Mouse (Mus musculus): ENCODE measurements around the gene Camta1.

The Camta1 gene

DNA sequence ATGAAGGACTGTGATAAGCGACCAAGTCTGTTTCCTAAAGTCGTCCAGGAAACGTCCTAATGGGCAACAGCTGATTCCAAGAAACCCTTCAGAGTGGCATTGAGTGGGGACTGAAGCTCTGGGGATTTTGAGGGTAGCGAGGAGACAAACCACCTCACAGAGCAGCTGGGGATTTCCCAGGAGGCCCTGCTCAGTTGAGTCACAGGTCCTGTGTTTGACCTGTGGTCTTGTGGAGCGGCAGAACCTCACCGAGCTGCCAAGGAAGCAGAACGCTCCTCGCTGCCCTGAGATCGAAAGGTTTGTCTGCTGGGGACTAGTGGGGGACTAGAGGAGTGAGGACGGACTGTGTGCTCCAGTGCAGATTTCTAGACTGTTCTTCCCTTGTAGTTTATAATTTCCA is 933.9 kb downstream of the Camta1 start:
- DNase-seq (ENCODE audit: low read depth), result peak; percentile 92

DNA sequence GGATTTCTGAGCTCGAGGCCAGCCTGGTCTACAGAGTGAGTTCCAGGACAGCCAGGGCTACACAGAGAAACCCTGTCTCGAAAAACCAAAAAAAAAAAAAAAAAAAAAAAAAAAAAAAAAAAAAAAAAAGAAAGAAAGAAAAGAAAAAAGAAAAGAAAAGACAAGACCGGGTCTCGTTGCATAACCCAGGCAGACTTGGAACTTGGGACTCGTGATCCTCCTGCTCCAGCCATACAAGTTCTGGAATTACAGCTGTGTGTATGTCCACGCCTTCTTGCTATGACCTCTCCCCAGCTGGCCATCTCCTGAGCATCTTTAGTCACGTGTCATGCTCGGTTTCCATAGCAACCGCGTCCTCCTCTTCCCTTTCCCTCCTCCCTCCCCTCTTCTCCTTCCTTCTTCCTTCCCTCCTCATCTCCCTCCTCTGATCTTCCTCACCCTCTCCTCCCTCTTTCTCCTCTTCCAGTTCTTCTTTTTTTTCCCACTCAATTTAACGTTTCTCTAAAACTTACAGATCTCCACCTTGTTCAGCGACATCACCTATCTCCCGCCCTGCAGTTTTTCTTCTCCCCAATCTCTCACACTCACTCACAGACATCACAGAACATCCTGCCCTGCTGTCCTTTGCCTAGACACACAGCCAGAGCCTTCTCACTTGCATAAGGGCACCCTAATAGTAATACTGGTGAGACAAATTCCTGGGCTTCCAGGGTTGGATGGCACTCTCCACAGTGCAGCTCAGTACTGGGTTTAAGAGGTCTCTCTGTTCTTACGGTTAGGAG is 934.6 kb downstream of the Camta1 start:
- DNase-seq (ENCODE audit: low read depth), result peak; percentile 89

DNA sequence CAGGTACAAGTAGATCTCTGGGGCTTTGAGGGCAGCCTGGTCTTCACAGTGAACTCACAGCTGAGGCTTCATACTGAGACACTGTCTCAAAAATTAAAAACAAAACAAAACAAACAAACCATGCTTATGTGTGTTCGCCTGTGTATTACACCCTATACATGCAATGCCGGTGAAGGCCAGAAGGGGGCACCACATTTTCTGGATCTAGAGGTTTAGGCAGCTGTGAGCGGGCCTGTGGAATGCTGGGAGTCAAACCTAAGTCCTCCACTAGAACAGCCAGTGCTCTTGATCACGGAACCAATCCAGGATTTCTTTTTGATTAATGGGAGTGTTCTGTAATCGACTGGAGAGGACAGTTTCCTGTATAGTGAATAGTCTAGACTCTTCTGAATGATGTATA is 935.8 kb downstream of the Camta1 start:
- peak; percentile 88 for DNase-seq (ENCODE audit: low read depth)

DNA sequence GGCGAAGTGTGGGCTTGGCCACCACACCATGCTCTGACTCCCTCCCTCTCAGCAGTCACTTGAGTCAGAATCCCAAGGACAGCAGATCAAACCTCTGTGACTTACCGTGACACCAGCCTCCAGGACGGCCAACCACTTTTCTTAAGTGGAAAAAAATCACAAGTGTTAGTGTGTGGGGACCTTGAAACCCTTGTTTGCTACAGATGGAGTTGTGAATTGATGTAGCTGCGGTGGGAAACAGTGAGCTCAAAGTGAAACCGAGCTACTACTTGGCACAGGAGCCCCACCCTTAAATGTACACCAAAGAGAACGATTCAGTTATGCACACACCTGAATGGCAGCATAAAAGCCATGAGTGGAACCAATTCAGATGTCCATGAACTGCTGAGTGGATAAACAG is 936.7 kb downstream of the Camta1 start:
- peak; percentile 92 for DNase-seq (ENCODE audit: low read depth)

DNA sequence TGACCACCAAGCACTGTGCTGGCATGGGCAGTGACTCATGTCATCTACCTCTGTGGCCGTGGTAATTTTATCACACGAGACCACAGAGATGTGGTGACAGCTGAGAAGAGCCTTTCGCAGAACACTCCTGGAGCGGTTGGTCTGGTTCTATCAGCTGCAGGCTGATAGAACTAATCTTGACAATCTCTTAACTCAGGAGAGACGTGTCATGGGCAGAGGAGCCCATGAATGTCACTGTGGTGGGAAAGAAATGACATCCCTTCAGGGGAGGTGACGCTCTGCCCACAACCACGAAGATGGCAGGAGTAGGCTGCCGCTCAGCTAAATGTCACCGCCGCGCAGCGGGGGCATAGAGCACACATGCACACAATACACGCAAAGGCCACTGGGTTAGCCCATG is 937.4 kb downstream of the Camta1 start:
- peak; percentile 94 for DNase-seq (ENCODE audit: low read depth)

DNA sequence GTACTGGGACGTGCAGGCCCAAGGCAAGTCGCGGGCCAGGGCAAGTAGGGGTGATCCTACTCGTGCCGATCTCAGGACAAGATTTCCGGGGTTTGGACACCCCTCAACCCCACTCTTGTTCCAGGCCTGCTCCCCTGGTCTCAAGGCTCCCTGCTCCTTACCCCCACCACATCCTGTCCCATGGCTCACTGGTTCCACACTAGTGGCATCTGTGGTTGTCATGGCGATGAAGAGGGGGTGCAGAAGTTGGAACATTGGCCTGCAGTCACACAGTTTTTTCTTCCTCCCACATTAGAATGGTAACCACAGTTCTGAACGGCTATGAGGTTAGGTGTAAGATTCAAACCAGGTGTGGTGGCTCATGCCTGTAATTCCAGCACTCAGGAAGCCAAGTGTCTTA is 940.5 kb downstream of the Camta1 start:
- DNase-seq (ENCODE audit: low read depth), result peak; percentile 88

DNA sequence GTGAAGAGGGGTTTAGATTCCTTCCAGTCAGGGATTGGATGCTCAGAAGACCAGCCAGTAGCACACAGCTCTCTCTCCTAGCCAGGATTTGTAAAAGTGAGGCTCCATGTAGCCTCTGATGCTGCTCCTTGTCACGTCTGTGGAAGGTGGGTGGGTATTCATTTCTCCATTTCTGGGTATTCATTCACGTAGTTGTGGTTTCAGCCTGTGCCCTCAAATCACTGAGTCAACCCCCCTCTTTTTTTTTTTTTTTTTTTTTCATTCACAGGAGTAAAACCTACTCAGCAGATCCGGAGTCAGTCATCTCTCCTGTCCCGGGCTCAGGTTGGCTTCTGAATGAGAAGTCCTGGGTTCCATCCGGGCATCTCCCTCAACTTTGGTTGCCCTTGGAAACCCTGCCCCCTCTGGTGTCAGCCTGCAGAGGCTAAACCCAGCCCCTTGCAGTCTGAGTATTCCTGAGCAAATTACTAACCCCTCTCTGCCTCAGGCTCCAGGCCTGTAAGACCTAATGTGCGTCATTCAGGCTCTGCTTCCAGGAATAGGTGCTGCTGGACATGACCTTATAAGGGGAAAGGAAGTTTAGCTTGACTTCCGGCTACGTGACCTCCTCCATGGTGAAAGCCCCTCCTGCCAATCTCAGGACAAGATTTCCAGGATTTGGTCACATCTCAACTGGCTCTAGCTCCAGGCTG is 944.2 kb downstream of the Camta1 start:
- peak; percentile 90 for DNase-seq (ENCODE audit: low read depth)

DNA sequence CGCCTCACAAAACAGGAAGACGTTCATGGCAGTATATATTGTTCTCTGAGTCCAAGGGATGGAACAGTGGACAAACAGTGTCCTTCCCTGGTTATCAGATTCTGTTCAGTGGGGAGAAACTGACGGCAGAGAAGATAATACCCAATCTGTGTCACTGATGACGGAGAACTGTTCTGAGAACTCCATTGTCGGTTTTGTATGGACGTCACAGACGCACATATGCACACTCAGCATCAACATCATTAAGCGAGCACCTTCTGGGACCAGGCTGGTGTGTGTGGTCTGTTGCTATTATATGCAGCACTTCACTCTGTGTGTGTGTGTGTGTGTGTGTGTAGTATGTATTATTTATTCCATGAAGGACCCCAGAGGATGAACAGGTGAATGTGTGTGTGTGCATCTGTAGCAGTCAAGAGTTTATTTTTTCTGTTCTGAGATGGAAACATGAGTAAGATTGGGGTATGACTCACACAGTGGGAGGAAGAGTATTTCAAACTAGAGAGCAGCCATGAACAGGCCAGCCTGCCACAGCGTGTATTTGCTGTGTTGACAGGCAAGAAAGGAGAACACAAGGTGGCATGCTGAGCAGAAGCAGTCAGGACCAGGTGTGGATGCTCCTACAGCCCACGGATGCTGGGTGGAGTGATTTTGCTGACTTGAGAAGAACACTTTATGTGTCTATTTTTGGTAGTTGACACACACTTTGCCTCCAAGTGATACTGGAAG is 946.3 kb downstream of the Camta1 start:
- peak; percentile 95 for DNase-seq (ENCODE audit: low read depth)

DNA sequence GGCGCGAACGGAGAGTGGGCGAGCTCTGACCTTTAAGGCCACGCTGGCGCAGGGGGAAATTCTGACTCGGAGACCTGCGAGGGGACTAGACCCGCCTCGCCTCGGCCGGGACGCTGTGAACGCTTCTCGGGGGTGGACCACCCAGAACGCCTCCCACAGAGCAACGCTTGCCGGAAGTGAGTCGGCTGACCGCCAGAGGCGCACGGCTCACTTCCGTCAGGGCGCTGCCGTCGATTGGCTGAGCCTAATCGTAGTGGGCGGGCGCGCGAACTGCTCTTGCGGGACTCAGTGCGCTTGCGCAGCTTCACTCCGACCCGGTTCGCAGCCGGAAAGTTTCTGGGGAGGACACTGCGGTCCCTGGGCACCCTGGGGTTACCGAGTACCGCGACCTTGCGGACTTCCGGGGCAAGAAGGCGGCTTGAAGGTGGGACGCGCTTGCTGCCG is 947.4 kb downstream of the Camta1 start, which contains the start of the genes Park7 and Tnfrsf9:
TSS of gene Park7 (minus strand) at position 148 of the 444 bp plus-strand sequence.
TSS of gene Tnfrsf9 (plus strand) at position 273 of the 444 bp plus-strand sequence.
- DNase-seq (ENCODE audit: low read depth), result peak; percentile 98

DNA sequence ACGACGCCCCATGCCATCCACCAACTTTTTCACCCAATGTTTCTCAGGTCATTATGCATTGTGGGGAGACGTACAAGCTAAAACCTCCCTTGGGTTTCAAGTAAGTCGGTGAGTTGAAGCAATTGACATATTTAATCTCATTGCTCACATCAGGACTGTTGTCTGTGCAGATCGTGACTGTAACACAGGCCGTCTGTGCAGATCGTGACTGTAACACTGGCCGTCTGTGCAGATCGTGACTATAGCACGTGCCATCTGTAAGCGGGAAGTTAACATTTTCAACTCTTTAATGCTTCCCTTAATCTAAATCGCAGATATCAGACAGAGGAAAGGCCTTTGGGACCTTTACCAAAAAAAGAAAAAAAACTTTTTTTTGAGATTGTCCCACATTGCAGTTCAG is 947.9 kb downstream of the Camta1 start:
- peak; percentile 72 for DNase-seq (ENCODE audit: low read depth)

DNA sequence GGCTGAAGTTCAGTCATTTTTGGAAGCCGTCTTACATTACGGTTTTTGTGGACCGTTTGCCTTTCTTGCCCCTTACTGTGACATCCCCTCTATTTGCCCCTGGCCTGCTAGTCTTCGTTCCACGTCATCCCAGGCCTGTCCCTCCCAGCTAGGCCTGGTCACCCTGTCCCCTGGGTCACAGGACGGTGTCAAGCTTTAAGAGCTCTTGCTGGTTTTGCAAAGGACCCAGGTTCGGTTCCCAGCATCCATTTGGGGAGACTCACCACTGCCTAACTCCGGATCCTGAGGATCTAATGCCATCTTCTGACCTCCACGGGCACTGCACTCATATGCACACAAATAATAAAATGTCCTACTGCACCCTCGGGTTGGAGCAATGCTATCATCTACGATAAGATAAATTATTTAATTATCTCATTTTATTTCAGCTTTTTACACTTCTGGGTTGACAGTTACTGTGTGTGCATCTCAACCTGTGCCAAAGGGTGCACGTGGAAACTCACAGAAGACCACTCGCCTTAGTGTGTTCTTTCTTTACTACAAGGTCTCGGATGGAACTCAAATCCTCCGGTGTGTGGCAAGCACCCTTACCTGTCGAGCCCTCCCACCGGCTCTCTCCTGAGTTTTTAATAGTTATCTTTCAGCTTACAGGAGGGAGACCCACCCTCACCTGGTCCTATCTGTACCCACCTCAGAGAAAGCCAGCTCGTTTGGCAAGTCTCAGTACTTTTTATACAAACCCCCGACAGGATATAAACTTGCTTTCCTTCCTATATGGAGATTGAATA is 951.3 kb downstream of the Camta1 start:
- no peak for DNase-seq (ENCODE audit: low read depth)

DNA sequence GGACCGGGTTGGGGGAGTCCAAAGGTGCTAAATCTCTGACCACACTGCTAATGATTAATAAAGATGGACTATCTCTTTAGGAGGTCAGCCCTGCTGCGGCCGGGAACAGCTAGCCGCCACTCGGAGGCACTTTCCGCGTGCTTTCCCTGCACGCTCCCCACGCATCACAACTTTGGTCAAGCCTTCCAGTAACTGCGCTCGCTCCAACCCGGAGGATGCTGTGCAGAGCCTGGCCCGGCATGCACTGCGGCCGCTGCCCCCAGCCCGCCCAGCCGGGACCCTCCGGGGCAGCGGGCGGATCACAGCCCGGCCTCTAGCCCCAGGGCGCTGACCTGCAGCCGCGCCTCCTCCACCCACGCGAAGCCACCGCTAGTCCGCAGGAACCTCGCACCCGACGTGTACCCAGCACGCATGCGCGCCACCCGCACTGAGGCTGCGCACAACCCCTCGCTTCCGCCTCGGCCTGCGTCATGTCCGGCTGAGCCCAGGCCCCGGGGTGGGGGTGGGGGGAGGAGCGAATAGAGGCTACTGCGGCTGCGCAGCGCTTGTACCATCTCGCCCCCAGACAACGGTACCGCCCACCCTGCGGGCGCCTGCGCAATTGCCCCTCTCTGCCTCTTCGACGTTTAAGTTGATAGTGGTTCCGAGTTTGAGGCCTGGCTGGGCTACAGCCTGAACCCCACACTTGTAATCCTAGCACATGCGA is 952.1 kb downstream of the Camta1 start:
- peak; percentile 100 for DNase-seq (ENCODE audit: low read depth)

DNA sequence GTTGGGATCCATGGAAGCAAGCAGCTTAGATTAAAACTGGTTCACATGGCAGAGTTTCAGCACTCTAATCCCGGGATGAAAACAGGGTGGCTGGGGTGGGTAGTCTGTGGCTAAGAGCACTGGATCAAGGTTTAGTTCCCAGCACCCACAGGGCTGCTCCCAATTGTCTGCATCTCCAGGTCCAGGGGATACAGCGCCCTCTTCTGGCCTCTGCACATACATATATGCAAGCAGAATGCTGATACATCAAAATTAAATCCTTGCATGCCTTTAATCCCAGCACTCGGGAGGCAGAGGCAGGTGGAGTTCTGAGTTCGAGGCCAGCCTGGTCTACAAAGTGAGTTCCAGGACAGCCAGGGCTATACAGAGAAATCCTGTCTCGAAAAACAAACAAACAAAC is 953.2 kb downstream of the Camta1 start:
- peak; percentile 67 for DNase-seq (ENCODE audit: low read depth)

DNA sequence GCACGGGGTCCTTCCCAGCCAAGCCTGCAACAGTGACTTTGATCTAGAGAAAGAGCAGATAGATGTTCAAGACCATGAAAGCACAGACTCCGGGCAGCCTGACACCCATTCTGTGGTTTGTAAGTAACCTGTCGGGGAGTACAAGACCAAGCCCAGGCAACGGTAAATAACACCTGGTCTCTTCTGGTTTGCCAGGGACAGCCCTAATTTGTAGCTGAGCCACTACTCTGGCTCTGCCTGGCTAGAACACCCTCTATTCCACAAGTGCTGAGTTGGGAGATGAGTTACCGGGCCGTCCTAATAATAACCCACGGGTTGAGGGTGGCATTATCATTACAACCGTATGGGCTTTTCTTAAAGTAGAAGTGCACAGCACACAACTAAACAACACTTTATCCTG is 954.6 kb downstream of the Camta1 start:
- DNase-seq (ENCODE audit: low read depth), result no peak

DNA sequence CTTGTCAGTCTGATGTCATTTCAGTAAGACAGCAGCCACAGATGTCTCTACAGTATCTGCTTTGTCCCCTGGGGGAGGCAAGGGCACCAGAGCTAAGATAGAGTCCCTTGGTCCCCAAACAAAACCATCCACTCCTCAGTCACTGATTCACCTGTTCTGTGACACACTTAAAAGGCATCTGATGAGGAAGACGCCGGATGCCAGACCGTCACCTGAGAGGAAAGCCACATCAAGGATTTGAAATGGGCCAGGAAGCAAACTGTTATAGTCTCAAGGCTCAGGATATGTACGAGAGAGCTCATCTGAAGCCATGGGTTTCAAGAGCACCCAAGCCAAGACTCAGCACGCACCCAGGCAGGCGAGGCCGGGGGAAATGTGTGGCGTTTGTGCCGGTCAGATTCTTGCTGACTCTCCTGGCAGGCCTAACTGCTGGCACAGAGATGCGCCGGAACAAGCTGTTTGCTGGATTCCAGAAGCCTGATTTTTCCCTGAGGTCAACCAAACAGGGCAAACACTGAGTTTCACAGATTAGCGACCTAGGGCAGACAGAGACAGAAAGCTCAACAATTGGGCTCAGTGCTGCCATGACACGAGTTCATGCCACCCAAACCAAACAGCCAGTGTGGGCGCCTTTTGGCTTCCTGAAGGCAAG is 958.5 kb downstream of the Camta1 start:
- DNase-seq (ENCODE audit: low read depth), result no peak

DNA sequence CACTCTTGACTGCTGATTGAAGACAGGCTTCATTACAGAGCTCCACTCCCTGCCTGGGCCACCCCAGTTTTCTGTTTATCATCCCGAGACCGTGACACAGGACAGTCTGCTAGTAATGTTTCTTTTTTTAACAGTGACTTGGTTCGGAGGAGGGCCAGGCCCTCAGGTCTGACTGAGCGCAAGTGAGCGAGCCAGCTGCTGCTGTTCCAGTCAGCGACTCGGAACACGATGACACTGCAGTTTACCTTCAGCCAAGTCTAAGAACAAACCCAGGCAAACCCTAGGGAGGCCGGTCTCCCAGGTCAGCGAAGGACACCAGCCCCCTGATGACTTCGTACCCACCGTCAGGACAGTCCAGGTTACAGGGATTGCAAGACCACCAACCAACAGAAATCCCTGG is 959.6 kb downstream of the Camta1 start:
- DNase-seq (ENCODE audit: low read depth), result no peak

DNA sequence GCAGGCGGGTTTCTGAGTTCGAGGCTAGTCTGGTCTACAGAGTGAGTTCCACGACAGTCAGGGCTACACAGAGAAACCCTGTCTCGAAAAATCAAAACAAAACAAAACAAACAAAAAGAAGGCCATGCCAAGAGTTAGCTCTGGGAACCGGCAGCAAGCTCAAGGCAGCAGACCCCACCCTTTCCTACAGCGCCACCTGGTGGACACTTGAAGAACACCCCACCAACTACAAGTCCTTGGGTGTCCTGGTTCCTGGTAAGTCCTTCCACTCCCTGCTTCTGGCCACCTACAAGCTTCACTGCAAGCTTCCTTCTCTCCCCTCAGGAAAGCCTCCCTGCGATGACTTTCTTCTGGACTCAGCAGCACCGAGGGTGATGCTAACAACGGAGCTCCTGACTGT is 960.0 kb downstream of the Camta1 start:
- DNase-seq (ENCODE audit: low read depth), result peak; percentile 90

DNA sequence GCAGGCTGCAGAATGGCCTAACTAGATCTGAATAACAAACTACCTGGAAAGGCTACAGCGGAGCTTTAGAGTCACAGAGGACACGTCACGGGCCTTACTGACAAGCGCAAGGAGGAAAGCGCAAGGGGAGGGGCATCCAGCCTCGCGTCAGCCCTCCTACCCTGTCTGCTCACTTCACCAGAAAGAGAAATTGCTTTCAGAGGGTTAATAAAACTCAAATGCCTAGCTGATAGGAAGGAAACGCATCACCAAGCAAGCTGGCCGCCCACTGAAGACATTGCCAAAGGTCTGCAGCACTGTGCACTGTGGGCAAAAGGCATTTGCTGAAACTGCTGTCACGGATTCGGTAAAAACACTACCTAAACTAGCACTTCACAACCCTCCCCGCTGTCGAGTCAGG is 961.2 kb downstream of the Camta1 start:
- no peak for DNase-seq (ENCODE audit: low read depth)

DNA sequence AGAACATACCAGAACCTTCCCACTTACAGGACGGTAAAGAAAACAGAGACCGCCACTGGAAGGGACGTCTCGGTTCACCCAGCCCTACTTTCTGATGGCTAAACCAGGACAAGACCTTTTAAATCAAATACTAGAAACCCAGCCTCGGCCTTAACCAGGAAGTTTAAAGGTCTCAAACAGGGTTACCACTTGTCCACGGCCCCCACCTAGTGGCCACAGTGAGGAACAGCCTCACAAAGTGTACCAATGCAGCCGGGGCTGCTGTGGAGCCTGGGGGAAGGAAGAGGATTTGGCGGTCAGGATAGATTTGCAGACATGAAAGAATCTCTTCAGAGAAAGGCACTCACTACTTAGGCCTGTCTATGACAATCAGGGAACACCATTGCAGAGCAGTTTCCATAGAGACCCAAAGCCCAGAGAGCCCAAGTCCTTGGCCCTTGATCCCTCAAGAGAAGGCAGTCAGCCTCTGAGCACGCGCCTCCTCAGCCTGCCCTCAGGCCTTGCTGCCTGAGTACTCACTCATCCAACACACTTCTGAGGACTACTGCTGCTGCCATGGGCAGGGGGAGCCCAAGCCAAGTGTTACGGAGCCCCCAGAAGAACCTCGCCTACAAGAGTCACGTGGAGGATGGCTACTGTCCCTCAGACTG is 962.8 kb downstream of the Camta1 start:
- peak; percentile 93 for DNase-seq (ENCODE audit: low read depth)

All from induced T-regulatory cell, adult 2 months (primary cell).